Mouse (Mus musculus): ENCODE measurements around the gene Znrf3. TPM values are rescaled to one million over a fixed set of nuclear protein-coding genes. Genes with fewer than 3 reads are reported as not detected.

Gene Znrf3
- polyA plus RNA-seq, 1 experiment from 2014 or later, result 9.2 TPM

DNA sequence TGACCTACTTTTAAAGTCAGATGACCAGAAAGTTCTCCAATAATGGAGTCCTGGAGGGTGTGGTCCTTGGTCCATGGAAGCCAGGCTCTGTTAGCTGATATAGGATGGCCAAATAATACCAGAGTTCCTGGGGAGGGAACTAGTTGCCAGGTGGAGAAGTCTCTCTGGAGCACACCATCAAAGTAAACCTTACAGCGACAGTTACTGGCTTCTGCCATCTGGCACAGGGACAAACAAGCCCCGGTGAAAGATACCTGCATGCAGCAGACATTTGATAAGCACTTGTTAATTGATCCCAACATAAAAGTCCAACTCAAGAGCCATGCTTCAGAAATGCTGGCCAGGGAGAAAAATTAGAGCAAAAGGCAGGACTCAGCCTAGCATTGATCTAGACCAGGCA, 190.6 kb downstream of the Znrf3 start:
- WGBS, result 85% methylated on average over 2 of the region's 2 CpGs
- no peak overlapping the region for H3K4me3 ChIP-seq
- H3K27ac ChIP-seq, result no peak overlapping the region
- no peak overlapping the region for H3K4me2 ChIP-seq
- no peak for ATAC-seq
- peaks cover 9% of the 10 kb centered on the region; the same call in 1 of the 2 replicates for H3K27me3 ChIP-seq
- H3K9ac ChIP-seq, result no peak overlapping the region
- H3K9me3 ChIP-seq (replicated peaks), result no peaks in the 10 kb centered on the region
- H3K4me1 ChIP-seq, result peaks cover 34% of the 10 kb centered on the region
- H3K36me3 ChIP-seq (ENCODE audit: poor library complexity, severe bottlenecking), result no peaks in the 10 kb centered on the region

DNA sequence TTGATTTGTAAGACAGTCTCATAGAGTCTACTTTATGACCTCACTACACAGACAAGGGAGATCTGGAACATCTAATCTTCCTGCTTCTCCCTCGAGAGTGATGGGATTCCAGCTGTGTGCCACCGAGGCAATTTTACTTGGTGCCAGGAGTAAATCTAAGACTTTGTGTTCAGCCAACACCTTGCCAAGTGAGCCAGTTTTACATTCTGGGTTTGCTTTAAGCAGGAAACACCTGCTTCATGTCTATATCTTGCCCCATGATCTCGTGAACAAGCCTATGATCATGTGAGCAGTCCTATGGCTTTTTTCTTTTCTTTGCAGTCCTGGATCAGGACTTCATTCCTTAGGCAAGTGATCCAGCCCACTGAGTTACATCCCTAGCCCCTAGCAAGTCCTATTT, 191.1 kb downstream of the Znrf3 start:
- 75% methylated on average over 3 of the region's 3 CpGs for WGBS
- Histone ChIP-seq H3K9me3 (replicated peaks) (no peaks in the 10 kb centered on the region), H3K4me3 (no peak overlapping the region), H3K4me1 (peaks cover 38% of the 10 kb centered on the region), H3K27me3 (peaks cover 9% of the 10 kb centered on the region; the same call in 1 of the 2 replicates), H3K4me2 (no peak overlapping the region), H3K9ac (no peak overlapping the region), H3K27ac (no peak overlapping the region), H3K36me3 (ENCODE audit: poor library complexity, severe bottlenecking) (no peaks in the 10 kb centered on the region)
- ATAC-seq, result no peak

DNA sequence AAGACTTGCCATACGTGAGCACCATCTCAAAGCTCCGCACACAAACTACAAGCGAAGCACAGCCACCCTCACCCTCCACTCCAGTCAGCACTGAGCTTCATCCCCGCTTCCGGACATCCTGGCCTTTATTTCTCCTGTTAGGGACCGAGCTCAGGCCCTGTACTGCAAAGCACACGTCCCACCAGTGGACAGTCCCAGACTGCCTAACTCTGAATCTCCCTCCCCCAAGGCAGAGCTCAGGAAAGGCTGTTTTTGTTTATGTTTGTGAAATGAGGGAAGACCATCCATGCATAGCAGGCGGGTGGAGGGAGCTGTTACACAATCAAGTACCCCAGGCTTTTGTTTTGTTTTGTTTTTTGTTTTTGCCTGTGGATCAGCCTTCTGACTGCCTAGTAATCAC, 191.9 kb downstream of the Znrf3 start:
- H3K4me1 ChIP-seq, result peaks cover 42% of the 10 kb centered on the region
- no peak for ATAC-seq
- no peaks in the 10 kb centered on the region for H3K9me3 ChIP-seq (replicated peaks)
- WGBS, result 77% methylated on average over 8 of the region's 8 CpGs
- H3K4me2 ChIP-seq, result no peak overlapping the region
- no peak overlapping the region for H3K9ac ChIP-seq
- peaks cover 9% of the 10 kb centered on the region; the same call in 1 of the 2 replicates for H3K27me3 ChIP-seq
- H3K36me3 ChIP-seq (ENCODE audit: poor library complexity, severe bottlenecking), result no peaks in the 10 kb centered on the region
- no peak overlapping the region for H3K4me3 ChIP-seq
- H3K27ac ChIP-seq, result no peak overlapping the region

DNA sequence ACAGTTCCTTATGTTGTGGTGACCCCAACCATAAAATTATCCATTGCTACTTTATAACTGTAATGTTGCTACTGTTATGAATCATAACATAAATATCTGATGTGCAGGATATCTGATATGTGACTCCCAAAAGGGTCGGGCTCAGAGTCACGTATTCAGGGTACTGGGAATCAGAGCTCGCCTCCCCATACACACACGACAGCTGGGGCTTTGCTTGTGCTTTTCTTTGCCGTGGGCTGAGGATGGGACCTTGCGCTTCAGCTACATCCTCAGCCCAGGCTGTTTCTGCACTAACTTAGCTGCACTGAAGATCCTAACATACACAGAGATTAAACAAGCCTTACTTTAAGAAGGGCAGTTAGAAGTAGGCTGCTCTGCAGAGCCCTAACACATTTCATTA, 193.5 kb downstream of the Znrf3 start:
- Histone ChIP-seq H3K4me2 (no peak overlapping the region), H3K27ac (no peak overlapping the region), H3K9me3 (replicated peaks) (no peaks in the 10 kb centered on the region), H3K4me1 (peaks cover 31% of the 10 kb centered on the region), H3K4me3 (no peak overlapping the region), H3K27me3 (peaks cover 9% of the 10 kb centered on the region; the same call in 1 of the 2 replicates), H3K36me3 (ENCODE audit: poor library complexity, severe bottlenecking) (no peaks in the 10 kb centered on the region), H3K9ac (no peak overlapping the region)
- ATAC-seq, result no peak
- WGBS, result 82% methylated on average over 6 of the region's 6 CpGs

DNA sequence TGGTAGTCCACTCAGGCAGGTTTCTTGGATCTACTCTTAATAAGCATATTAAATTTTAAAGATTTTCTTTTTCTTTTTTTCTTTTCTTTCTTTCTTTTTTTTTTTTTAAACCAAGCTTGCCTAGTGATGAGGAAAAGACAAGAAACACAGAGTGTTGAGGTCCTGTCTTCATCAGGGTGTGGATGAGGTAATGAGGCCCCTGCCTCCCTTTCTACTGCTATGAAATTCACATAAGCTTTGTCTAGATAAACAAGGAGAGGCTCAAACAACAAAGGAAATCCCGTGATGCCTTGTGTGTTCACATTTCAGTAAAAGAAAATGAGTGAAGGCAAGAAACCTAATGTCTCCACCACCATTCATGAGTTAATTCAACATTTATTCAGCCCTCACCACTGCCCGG, 196.4 kb downstream of the Znrf3 start:
- Histone ChIP-seq H3K4me3 (no peak overlapping the region), H3K4me1 (peaks cover 22% of the 10 kb centered on the region), H3K4me2 (no peak overlapping the region), H3K36me3 (ENCODE audit: poor library complexity, severe bottlenecking) (0 out of 2 replicates have a peak, but pooled peaks cover 1% of the 10 kb centered on the region), H3K9me3 (replicated peaks) (no peaks in the 10 kb centered on the region), H3K27me3 (peaks cover 3% of the 10 kb centered on the region; the same call in 1 of the 2 replicates), H3K27ac (no peak overlapping the region; the same call in 1 of the 2 replicates), H3K9ac (no peak overlapping the region)
- WGBS, result 10% methylated on average over 2 of the region's 2 CpGs
- no peak for ATAC-seq

DNA sequence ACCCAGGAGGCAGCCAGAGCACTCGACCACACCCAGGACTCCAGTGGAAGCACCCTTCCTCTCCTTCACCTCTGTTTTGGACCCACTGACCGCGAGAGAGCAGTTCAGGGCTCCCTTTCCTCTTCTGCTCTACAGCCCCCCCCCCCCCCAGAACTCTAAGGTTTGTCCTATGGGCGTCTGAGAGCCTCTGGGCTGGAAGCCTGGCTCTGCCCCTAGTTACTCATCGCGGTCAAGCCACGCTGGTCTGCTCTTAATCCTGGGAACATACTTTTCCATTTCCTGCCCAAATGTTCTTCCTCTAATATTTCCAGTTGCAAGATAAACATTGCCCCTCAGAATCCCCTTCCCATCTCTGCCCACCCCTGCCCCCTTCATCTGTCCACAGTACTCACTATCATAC, 199.2 kb downstream of the Znrf3 start:
- WGBS, result 91% methylated on average over 7 of the region's 7 CpGs
- H3K27me3 ChIP-seq, result no peaks in the 10 kb centered on the region
- H3K36me3 ChIP-seq (ENCODE audit: poor library complexity, severe bottlenecking), result peaks cover 13% of the 10 kb centered on the region
- no peak overlapping the region for H3K27ac ChIP-seq
- peaks cover 25% of the 10 kb centered on the region for H3K4me1 ChIP-seq
- no peaks in the 10 kb centered on the region for H3K9me3 ChIP-seq (replicated peaks)
- H3K9ac ChIP-seq, result no peak overlapping the region
- no peak for ATAC-seq
- no peak overlapping the region for H3K4me2 ChIP-seq
- no peak overlapping the region for H3K4me3 ChIP-seq

DNA sequence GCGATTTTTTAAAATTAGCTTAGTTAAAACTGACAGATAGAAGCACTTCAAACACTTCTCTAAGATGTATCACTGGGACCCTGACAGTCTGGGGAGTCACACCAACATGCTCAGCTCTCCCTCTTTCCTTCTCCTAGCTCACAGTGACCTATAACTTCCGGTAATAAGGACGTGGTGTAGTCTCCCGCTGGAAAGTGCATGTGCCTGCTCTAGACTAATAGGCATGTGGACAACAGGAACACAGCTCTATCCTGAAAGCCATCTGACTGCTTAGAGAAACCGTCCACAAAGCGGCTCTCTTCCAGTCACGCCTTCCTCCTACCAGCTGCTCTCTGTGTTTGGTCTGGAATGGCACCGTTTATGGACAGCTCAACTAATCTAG, 199.9 kb downstream of the Znrf3 start:
- Histone ChIP-seq H3K9ac (no peak overlapping the region), H3K27me3 (no peaks in the 10 kb centered on the region), H3K4me3 (no peak overlapping the region), H3K27ac (no peak overlapping the region), H3K4me2 (no peak overlapping the region), H3K4me1 (peaks cover 31% of the 10 kb centered on the region), H3K9me3 (replicated peaks) (no peaks in the 10 kb centered on the region), H3K36me3 (ENCODE audit: poor library complexity, severe bottlenecking) (peaks cover 13% of the 10 kb centered on the region)
- ATAC-seq, result peak; percentile 36; the same call in 1 of the 2 replicates
- WGBS, result 68% methylated on average over 8 of the region's 8 CpGs

DNA sequence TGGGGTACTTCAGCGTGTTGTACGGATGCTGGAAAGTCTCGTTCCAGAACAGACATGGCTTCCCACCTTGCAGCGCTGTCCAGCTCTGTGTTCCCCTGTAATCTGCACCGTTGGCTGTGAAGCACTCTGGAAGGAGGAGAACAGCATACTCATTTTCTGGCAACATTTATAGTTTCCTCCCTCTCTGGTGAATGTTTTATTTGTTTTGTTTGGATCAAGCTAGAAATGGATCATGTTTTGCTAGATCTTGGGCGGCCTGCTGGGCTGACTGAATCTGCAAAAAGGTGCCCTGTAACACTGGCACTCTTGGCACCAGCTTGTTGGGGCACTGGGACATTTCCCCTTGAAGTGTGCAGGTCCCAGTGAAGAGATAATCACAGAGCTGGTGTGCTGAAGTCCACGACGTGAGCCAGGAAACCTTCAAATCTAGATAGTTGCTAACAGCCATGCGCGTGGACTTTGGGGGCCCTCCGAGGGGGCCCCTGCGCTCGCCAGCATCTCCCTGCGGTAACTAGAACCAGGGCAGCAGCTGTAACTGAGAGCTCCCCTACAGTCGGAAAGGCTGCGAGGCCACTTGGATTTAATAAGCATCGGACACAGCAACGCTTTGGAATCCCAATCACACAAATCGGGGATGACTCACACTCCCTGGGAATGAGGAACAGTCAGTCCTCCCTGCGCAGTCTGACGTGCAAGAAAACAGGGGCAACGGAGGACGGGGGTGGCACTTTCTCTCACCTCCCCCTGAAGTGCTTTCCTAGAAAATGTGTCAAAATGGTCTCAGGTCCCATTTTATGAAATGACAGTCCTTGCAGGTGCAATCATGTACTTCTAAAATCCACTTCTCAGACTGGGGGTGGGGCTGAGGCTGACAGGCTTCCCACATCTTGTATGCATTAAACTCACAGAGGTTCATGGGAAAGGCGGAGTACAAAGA, 200.6 kb downstream of the Znrf3 start:
- H3K4me3 ChIP-seq, result no peak overlapping the region
- no peak overlapping the region for H3K9ac ChIP-seq
- H3K36me3 ChIP-seq (ENCODE audit: poor library complexity, severe bottlenecking), result peaks cover 13% of the 10 kb centered on the region
- H3K9me3 ChIP-seq (replicated peaks), result no peaks in the 10 kb centered on the region
- no peak overlapping the region for H3K27ac ChIP-seq
- no peaks in the 10 kb centered on the region for H3K27me3 ChIP-seq
- peaks cover 38% of the 10 kb centered on the region for H3K4me1 ChIP-seq
- 73% methylated on average over 24 of the region's 24 CpGs for WGBS
- no peak overlapping the region for H3K4me2 ChIP-seq
- ATAC-seq, result peak; percentile 8; the same call in 1 of the 2 replicates

DNA sequence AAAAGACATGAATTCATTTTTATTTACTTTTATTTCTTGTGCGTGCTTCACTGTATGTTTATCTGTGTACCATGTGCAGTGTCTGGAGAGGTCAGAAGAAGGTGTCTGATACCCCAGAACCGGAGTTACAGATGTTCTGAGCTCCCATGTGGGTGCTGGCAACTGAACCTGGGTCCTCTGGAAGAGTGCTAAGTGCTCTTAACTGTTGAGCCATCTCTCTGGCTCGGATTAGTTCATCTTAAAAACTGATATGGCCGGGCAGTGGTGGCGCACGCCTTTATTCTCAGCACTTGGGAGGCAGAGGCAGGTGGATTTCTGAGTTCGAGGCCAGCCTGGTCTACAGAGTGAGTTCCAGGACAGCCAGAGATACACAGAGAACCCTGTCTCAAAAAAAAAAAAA, 201.4 kb downstream of the Znrf3 start:
- H3K9ac ChIP-seq, result no peak overlapping the region
- no peaks in the 10 kb centered on the region for H3K27me3 ChIP-seq
- WGBS, result 93% methylated on average over 7 of the region's 7 CpGs
- no peaks in the 10 kb centered on the region for H3K9me3 ChIP-seq (replicated peaks)
- peaks cover 13% of the 10 kb centered on the region for H3K36me3 ChIP-seq (ENCODE audit: poor library complexity, severe bottlenecking)
- ATAC-seq, result no peak
- H3K27ac ChIP-seq, result no peak overlapping the region
- H3K4me1 ChIP-seq, result peaks cover 30% of the 10 kb centered on the region
- no peak overlapping the region for H3K4me2 ChIP-seq
- H3K4me3 ChIP-seq, result no peak overlapping the region

DNA sequence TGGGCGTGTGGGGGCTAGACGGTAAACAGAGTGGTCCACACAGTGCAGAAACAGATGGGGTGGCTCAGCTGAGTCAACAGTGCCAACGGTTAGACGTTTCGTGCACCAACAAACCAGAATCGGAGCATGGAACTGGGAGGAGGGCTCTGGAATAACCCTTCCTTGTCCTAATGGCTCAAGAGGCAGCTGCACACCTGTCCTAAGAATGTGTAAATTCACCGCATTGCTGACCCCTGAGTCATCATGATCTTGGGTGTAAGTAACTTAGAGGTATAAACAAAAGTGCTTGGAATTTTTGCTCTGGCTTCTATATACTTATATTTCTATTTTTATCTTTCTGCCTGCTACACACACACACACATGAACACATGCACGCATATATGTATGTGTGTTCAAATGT, 202.5 kb downstream of the Znrf3 start:
- Histone ChIP-seq H3K36me3 (ENCODE audit: poor library complexity, severe bottlenecking) (peaks cover 18% of the 10 kb centered on the region), H3K27ac (no peak overlapping the region), H3K9ac (no peak overlapping the region), H3K27me3 (no peaks in the 10 kb centered on the region), H3K9me3 (replicated peaks) (no peaks in the 10 kb centered on the region), H3K4me1 (peaks cover 30% of the 10 kb centered on the region), H3K4me2 (no peak overlapping the region), H3K4me3 (no peak overlapping the region)
- ATAC-seq, result no peak
- WGBS, result 93% methylated on average over 8 of the region's 8 CpGs

DNA sequence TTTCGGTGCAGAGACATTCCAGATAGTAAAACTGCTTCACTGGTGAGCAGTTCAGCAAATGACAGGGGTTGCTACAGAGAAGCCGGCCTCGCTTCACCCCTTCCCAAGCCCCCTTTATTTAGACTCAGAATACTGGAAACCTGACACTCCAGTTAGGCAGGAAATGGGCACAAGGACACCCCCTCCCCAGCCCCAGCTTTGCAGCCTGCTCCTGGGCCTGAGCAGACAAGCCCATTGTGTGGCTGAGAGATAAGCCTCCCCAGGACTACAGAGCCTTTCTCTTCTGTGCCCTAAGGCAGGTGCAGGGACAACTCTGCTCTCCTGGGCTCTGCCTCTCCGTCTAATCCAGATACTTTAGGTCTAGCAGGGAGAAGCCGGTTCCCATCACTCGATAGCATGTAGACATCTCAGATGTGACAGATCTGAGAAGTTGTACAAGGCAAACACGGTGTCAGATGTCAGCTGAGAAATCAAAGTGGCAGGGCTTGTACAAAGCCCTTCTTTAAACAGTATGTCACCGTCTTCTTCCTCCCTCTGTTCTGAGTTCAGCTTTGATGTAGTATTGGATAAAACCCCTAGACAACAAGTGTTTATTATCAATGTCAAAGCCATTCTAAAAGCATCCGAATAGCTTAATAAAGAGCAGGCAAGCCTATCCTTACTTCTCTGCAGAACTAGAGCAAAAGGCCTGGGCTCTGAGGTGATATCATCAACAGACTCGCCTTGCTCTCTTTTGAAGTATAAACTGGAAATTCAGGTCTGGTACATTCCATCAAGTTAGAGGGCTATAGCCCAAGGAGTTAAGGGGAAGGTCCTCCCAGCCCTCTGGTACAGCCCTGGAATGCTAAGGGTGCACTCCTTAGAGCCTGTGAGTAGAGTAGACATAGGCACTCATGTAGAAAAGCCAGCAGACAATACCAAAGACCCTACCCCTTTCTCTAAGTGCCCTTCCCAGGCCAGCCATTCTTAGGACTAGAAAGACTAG, 204.6 kb downstream of the Znrf3 start:
- ATAC-seq, result no peak
- 10% methylated on average over 10 of the region's 10 CpGs for WGBS
- Histone ChIP-seq H3K27ac (peak overlapping the region; percentile 1; the same call in 1 of the 2 replicates), H3K27me3 (no peaks in the 10 kb centered on the region), H3K9me3 (replicated peaks) (no peaks in the 10 kb centered on the region), H3K9ac (no peak overlapping the region), H3K4me1 (peaks cover 36% of the 10 kb centered on the region), H3K4me3 (no peak overlapping the region), H3K36me3 (ENCODE audit: poor library complexity, severe bottlenecking) (peaks cover 21% of the 10 kb centered on the region), H3K4me2 (no peak overlapping the region)
